Mouse (Mus musculus): Measurements from ENCODE around the gene Vcl. TPM values are rescaled to one million over a fixed set of nuclear protein-coding genes. Genes with fewer than 3 reads are reported as not detected.
A peak's percentile ranks its signal among the peaks of the same experiment; 100 is the strongest.

Vcl gene
- polyA plus RNA-seq, 1 experiment, result 104 TPM

DNA sequence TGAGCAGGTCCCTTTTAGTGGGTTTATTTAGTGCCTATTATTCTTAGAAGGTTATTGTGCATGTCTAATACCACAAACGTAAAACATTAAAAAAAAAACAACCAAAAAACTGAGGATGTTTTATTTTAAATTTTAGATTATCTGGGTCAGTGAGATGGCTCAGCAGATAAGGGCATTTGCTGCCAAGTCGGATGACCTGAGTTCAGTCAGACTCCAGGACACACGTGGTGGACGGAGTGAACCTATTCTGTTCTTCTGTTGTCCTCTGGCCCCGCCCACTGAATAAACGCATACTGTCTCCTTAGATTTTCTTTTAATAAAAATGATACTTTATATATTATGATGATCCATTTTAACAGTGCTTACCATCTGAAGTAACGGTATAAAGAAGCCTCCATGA lies 124.4 kb downstream of the Vcl start:
- Histone ChIP-seq H3K4me3 (peak overlapping the region; percentile 94), H3K36me3 (ENCODE audit: control insufficient read depth, insufficient read depth) (no peaks in the 10 kb centered on the region), H3K79me2 (ENCODE audit: control insufficient read depth, insufficient read depth) (peaks cover 37% of the 10 kb centered on the region), H3K4me2 (ENCODE audit: low read depth) (peak overlapping the region; percentile 100), H3K27me3 (ENCODE audit: control insufficient read depth, insufficient read depth, insufficient read length) (no peaks in the 10 kb centered on the region), H3ac (ENCODE audit: control insufficient read depth, insufficient read length) (no peak overlapping the region)
- TF ChIP-seq MYOG (IDR thresholded peaks at IDR 0.05; ENCODE audit: control insufficient read depth in 1 of 3, insufficient read depth in 1 of 3, insufficient read length in 2 of 3, low read depth in 2 of 3), result no peak

DNA sequence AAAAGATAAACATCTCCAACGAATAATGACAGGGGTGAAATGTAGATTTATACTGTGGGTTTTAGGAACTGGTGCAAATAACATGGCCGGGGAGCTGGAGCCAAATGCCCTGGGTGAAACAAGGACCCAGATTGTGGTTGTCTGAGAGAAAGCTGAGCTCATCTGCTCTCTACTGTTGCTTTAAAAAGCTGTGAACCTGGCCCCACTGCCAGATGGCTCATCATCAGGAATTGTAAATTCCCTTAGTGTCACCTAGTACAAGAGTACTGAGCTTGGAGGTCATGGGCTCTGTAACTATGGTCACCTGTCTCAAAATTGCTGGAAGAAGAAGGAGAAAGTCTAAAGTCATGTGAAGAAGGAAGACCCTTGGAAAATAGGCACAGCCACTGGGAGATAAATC lies 129.8 kb downstream of the Vcl start:
- Histone ChIP-seq H3K4me3 (no peak overlapping the region), H3K36me3 (ENCODE audit: control insufficient read depth, insufficient read depth) (no peaks in the 10 kb centered on the region), H3K27me3 (ENCODE audit: control insufficient read depth, insufficient read depth, insufficient read length) (no peaks in the 10 kb centered on the region), H3K4me2 (ENCODE audit: low read depth) (no peak overlapping the region), H3K79me2 (ENCODE audit: control insufficient read depth, insufficient read depth) (no peaks in the 10 kb centered on the region), H3ac (ENCODE audit: control insufficient read depth, insufficient read length) (no peak overlapping the region)
- TF ChIP-seq MYOG (IDR thresholded peaks at IDR 0.05; ENCODE audit: control insufficient read depth in 1 of 3, insufficient read depth in 1 of 3, insufficient read length in 2 of 3, low read depth in 2 of 3) (no peak), POLR2A (IDR thresholded peaks at IDR 0.05; ENCODE audit: insufficient read length, low read depth) (no peak), E2F4 (IDR thresholded peaks at IDR 0.05; ENCODE audit: insufficient read depth) (no peak), REST (IDR thresholded peaks at IDR 0.05; ENCODE audit: insufficient read depth, insufficient read length) (no peak), TCF12 (IDR thresholded peaks at IDR 0.05; ENCODE audit: insufficient read depth, poor library complexity, severe bottlenecking) (no peak)

- TF ChIP-seq POLR2A (IDR thresholded peaks at IDR 0.05; ENCODE audit: insufficient read length, low read depth), result no peak
- no peak for TF ChIP-seq TCF3 (IDR thresholded peaks at IDR 0.05; ENCODE audit: insufficient read length, low read depth)
- TF ChIP-seq TCF12 (IDR thresholded peaks at IDR 0.05; ENCODE audit: insufficient read depth, poor library complexity, severe bottlenecking), result no peak
- no peak for TF ChIP-seq POLR2AphosphoS2 (IDR thresholded peaks at IDR 0.05; ENCODE audit: insufficient read length, low read depth)
- TF ChIP-seq USF1 (IDR thresholded peaks at IDR 0.05; ENCODE audit: low read depth), result no peak
- TF ChIP-seq CEBPB (IDR thresholded peaks at IDR 0.05; ENCODE audit: insufficient read depth, poor library complexity, severe bottlenecking), result no peak
- TF ChIP-seq SRF (IDR thresholded peaks at IDR 0.05; ENCODE audit: control insufficient read depth, insufficient read length, low read depth), result no peak
- no peak for TF ChIP-seq E2F4 (IDR thresholded peaks at IDR 0.05; ENCODE audit: insufficient read depth)
- TF ChIP-seq REST (IDR thresholded peaks at IDR 0.05; ENCODE audit: insufficient read depth, insufficient read length), result no peak
- TF ChIP-seq MYOG (IDR thresholded peaks at IDR 0.05; ENCODE audit: control insufficient read depth in 1 of 3, insufficient read depth in 1 of 3, insufficient read length in 2 of 3, low read depth in 2 of 3), result no peak
- no peak for TF ChIP-seq MYOD1 (IDR thresholded peaks at IDR 0.05; ENCODE audit: control insufficient read depth in 1 of 3, insufficient read length in 2 of 3, low read depth in 2 of 3)
- no peak for TF ChIP-seq MAX (IDR thresholded peaks at IDR 0.05; ENCODE audit: low read depth)
- no peaks in the 10 kb centered on the region for H3K79me2 ChIP-seq (ENCODE audit: control insufficient read depth, insufficient read depth)
- no peaks in the 10 kb centered on the region for H3K27me3 ChIP-seq (ENCODE audit: control insufficient read depth, insufficient read depth, insufficient read length)
- H3ac ChIP-seq (ENCODE audit: control insufficient read depth, insufficient read length), result no peak overlapping the region
- no peak overlapping the region for H3K4me3 ChIP-seq
- no peak overlapping the region for H3K4me2 ChIP-seq (ENCODE audit: low read depth)
- H3K36me3 ChIP-seq (ENCODE audit: control insufficient read depth, insufficient read depth), result no peaks in the 10 kb centered on the region
These were observed 133.7 kb downstream of the Vcl start for GRCm38 (mm10) chr14:21062766-21063513.

GRCm38 (mm10) chr14:21064321-21064720 lies 135.1 kb downstream of the Vcl start:
- TF ChIP-seq POLR2AphosphoS2 (IDR thresholded peaks at IDR 0.05; ENCODE audit: insufficient read length, low read depth), result no peak
- TF ChIP-seq TCF3 (IDR thresholded peaks at IDR 0.05; ENCODE audit: insufficient read length, low read depth), result no peak
- TF ChIP-seq REST (IDR thresholded peaks at IDR 0.05; ENCODE audit: insufficient read depth, insufficient read length), result no peak
- no peak for TF ChIP-seq CEBPB (IDR thresholded peaks at IDR 0.05; ENCODE audit: insufficient read depth, poor library complexity, severe bottlenecking)
- TF ChIP-seq E2F4 (IDR thresholded peaks at IDR 0.05; ENCODE audit: insufficient read depth), result no peak
- TF ChIP-seq MYOD1 (IDR thresholded peaks at IDR 0.05; ENCODE audit: control insufficient read depth in 1 of 3, insufficient read length in 2 of 3, low read depth in 2 of 3), result no peak
- no peak for TF ChIP-seq MAX (IDR thresholded peaks at IDR 0.05; ENCODE audit: low read depth)
- no peak for TF ChIP-seq USF1 (IDR thresholded peaks at IDR 0.05; ENCODE audit: low read depth)
- no peak for TF ChIP-seq SRF (IDR thresholded peaks at IDR 0.05; ENCODE audit: control insufficient read depth, insufficient read length, low read depth)
- TF ChIP-seq POLR2A (IDR thresholded peaks at IDR 0.05; ENCODE audit: insufficient read length, low read depth), result no peak
- no peak for TF ChIP-seq TCF12 (IDR thresholded peaks at IDR 0.05; ENCODE audit: insufficient read depth, poor library complexity, severe bottlenecking)
- TF ChIP-seq MYOG (IDR thresholded peaks at IDR 0.05; ENCODE audit: control insufficient read depth in 1 of 3, insufficient read depth in 1 of 3, insufficient read length in 2 of 3, low read depth in 2 of 3), result no peak
- no peaks in the 10 kb centered on the region for H3K36me3 ChIP-seq (ENCODE audit: control insufficient read depth, insufficient read depth)
- H3K4me2 ChIP-seq (ENCODE audit: low read depth), result no peak overlapping the region
- no peak overlapping the region for H3K4me3 ChIP-seq
- no peaks in the 10 kb centered on the region for H3K27me3 ChIP-seq (ENCODE audit: control insufficient read depth, insufficient read depth, insufficient read length)
- H3ac ChIP-seq (ENCODE audit: control insufficient read depth, insufficient read length), result no peak overlapping the region
- no peaks in the 10 kb centered on the region for H3K79me2 ChIP-seq (ENCODE audit: control insufficient read depth, insufficient read depth)

GRCm38 (mm10) chr14:21065490-21066162 lies 136.4 kb downstream of the Vcl start:
- TF ChIP-seq POLR2AphosphoS2 (IDR thresholded peaks at IDR 0.05; ENCODE audit: insufficient read length, low read depth), result no peak
- no peak for TF ChIP-seq SRF (IDR thresholded peaks at IDR 0.05; ENCODE audit: control insufficient read depth, insufficient read length, low read depth)
- TF ChIP-seq POLR2A (IDR thresholded peaks at IDR 0.05; ENCODE audit: insufficient read length, low read depth), result no peak
- no peak for TF ChIP-seq TCF3 (IDR thresholded peaks at IDR 0.05; ENCODE audit: insufficient read length, low read depth)
- no peak for TF ChIP-seq CEBPB (IDR thresholded peaks at IDR 0.05; ENCODE audit: insufficient read depth, poor library complexity, severe bottlenecking)
- TF ChIP-seq MAX (IDR thresholded peaks at IDR 0.05; ENCODE audit: low read depth), result no peak
- no peak for TF ChIP-seq MYOD1 (IDR thresholded peaks at IDR 0.05; ENCODE audit: control insufficient read depth in 1 of 3, insufficient read length in 2 of 3, low read depth in 2 of 3)
- TF ChIP-seq REST (IDR thresholded peaks at IDR 0.05; ENCODE audit: insufficient read depth, insufficient read length), result no peak
- no peak for TF ChIP-seq MYOG (IDR thresholded peaks at IDR 0.05; ENCODE audit: control insufficient read depth in 1 of 3, insufficient read depth in 1 of 3, insufficient read length in 2 of 3, low read depth in 2 of 3)
- no peak for TF ChIP-seq E2F4 (IDR thresholded peaks at IDR 0.05; ENCODE audit: insufficient read depth)
- Histone ChIP-seq H3K36me3 (ENCODE audit: control insufficient read depth, insufficient read depth) (no peaks in the 10 kb centered on the region), H3K4me2 (ENCODE audit: low read depth) (peak overlapping the region; percentile 33), H3K79me2 (ENCODE audit: control insufficient read depth, insufficient read depth) (no peaks in the 10 kb centered on the region), H3ac (ENCODE audit: control insufficient read depth, insufficient read length) (no peak overlapping the region), H3K4me3 (no peak overlapping the region), H3K27me3 (ENCODE audit: control insufficient read depth, insufficient read depth, insufficient read length) (no peaks in the 10 kb centered on the region)
